Mouse (Mus musculus): ENCODE measurements around the gene Trim46. TPM values are rescaled to one million over a fixed set of nuclear protein-coding genes. Genes with fewer than 3 reads are reported as not detected.
"Not testable (repeated sequence)": the region's sequence is repeated elsewhere in the genome, so short reads cannot be mapped to it uniquely, and the experiment has no call there.

The Trim46 gene
- polyA plus RNA-seq, 1 experiment: 2.1 TPM

DNA sequence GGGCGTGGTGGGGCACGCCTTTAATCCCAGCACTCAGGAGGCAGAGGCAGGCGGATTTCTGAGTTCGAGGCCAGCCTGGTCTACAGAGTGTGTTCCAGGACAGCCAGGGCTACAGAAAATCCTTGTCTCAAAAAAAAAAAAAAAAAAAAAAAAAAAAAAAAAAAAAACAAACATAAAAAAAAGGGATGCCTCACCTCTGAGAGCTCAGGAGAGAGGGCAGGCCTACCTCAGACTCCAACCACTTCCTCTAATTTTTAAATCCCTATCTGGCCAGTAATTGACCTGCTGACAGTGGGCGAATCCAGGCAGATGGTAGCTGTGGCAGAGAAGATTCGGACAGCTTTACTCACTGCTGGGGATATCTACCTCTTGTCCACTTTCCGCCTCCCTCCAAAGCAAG lies 29.7 kb downstream of the Trim46 start:
- DNase-seq (ENCODE audit: low read depth, low spot score): not testable (repeated sequence)
- WGBS: 71% methylated on average over 7 of the region's 7 CpGs

DNA sequence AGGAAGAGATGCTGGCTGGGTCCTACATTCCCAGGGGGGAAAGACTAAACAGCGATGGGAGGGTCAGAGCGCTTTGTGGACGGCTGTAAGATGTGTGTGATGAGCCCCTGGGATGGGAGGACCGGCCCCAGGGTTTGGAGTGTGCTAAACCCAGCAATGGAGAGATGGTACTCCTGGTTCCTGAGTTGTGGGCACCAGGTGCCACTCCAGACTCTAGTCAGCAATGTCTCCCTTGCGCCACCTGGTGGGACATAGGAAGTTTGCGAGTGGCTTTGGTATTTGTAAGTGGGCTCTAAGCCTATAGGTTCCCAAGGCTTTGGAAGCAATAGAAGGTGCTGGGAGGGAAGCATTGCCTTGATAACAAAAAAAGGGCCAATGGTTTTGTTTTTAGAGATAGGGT lies 30.3 kb downstream of the Trim46 start:
- WGBS: under 1% methylated on average over 6 of the region's 6 CpGs
- no peak for DNase-seq (ENCODE audit: low read depth, low spot score)

DNA sequence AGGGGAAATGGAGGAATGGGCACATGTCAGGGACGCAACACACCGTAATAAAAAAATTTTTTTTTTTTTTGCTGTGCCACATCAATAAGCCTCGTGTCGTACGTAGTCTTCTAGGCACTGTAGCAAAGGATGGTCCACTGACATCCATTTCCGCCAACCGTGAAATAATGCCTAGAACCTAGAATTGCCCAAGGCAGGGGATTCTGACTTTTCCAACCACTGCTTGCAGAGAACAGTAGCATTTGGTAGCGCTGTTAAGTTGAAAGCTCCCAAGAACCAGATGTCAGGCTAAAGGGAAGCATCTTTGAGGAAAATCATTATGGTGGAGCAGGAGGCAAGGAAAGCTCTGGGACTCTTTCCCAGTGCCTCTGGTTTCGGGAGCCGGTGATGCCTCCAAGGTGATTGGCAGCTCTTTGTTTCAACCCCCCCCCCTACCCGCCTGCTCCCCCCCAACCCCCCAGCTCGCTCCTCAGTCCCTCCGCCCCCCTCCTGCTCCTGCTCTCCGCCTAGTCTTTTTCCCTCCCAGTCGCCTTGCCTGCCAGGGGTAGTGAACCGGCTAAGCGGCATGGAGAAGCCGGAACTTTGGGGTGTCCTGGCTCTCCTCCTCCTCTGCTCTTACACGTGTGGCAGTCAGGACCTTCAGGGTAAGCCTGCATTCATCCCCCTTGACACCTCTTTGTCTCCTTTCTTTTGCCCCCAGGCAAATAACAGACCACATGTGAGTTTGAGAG lies 31.3 kb downstream of the Trim46 start, which contains the start of gene Thbs3:
Thbs3 (plus strand) TSS at position 500 of the 731 bp plus-strand sequence.
- DNase-seq (ENCODE audit: low read depth, low spot score): no peak
- 3% methylated on average over 19 of the region's 19 CpGs for WGBS

DNA sequence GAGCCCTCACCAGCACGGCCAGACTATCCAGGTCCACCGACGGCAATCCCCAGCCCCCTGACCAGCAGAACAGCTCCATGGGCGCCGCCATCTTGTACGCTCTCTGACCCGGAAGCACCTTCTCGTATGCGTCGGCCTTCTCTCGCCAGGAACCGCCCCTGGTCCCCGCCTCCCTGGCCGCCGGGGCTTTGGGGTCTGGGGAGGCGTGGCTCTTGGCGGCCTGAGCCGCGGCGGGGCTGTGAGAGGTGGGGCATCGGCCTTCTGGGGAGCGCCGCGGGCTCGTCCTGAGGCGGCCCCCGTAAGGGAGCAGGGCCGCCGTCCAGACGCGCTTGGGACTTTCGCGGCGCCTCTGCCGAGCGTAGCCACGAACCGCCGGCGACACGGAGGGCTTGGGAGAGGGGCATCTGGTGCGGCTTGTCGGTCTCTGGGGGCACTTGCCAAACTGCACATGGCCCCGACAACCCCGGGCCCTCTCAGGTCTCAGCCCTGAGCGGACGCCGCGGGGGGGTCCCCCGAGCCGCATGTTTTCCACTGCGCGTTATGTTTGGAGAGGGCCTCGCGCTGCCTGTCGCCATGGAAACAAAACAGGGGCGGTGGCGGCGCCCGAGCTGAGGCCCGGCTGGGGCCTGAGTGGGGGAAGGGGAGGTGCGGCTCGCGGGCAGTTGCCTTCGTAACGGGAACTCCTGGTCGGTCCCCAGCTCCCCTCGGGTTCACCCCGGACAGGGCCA lies 32.1 kb downstream of the Trim46 start:
- 1% methylated on average over 68 of the region's 69 CpGs for WGBS
- DNase-seq (ENCODE audit: low read depth, low spot score): no peak

DNA sequence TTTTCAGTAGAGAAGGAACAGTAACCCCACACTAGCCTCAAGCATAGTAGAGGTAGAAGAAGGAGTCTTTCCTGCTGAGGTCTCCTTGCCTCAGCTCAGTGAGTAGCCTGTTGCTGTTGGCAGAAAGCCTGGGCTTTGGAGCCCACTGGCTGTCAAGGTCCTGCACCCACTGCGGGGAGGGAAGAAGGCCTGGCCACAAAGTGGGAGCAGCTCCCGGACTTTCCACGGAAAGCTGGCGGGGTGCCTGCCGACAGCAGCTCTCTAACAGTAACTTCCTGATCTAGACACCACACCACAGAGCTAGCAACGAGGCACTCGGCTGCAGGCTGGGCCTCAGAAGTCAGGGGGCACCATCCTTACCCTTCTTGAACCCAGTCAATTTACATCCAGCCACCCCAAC lies 35.4 kb downstream of the Trim46 start:
- no peak for DNase-seq (ENCODE audit: low read depth, low spot score)

DNA sequence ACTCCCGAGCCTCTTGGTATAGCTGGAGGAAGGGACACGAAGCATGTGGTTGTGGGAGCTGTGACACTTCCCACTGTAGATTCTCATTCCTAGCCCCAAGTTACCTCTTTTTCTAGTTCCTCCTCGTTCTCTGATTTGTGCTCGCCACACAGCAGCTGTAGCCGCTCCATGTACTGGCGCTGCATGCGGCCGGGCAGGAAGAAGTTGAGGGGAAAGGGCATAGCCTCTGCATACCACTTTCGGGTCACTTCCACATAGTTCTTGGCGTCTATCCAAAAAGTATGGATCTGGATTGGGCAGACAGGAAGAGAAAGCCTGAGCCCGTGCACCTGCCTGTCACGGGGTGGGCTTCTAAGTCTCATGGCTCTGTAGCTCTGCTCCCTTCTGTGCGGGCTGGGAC lies 35.9 kb downstream of the Trim46 start:
- no peak for DNase-seq (ENCODE audit: low read depth, low spot score)
- WGBS: 68% methylated on average over 13 of the region's 13 CpGs

More for the DNA sequence above, 35.4 kb downstream of the Trim46 start:
- 52% methylated on average over 7 of the region's 7 CpGs for WGBS

DNA sequence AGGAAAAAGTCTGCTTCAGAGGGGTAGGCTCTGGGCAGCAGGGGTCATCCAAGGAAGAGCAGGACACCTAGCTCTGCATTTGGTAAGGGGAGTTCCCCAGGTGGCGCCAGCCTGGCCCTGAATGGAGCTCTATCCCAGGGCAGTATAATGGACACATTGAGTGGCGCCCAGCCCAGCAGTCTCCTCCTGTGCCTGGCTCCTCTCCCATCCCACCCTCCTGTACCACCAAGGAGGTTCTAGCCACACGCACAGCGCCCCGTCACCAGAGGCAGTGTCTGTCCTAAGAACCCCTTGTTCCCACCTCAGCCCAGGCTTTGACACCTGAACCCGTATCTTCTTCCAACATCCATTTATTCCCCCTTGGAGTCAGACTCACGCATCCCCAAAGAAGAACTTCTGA lies 36.4 kb downstream of the Trim46 start:
- 93% methylated on average over 7 of the region's 7 CpGs for WGBS
- DNase-seq (ENCODE audit: low read depth, low spot score): no peak

DNA sequence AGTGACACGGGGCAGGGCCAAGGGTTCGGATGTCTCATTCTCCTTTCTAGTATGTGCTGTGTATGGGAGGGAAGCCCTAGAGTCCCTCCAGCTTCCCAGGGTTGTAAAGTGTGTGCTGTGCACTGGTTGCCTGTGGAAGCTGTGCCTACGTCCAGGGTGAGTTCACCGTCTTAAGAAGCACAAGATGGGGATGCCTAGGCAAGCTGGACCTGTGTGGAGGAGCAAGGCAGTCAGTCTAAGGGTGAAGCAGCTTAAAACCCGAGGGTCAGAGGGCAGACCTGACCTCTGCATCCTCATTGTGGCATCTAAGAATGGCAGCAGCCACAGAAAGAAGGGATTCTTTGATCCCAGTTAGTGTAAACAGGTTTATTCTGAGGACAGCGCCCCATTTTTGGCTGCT lies 37.4 kb downstream of the Trim46 start:
- DNase-seq (ENCODE audit: low read depth, low spot score): no peak
- 87% methylated on average over 6 of the region's 6 CpGs for WGBS

DNA sequence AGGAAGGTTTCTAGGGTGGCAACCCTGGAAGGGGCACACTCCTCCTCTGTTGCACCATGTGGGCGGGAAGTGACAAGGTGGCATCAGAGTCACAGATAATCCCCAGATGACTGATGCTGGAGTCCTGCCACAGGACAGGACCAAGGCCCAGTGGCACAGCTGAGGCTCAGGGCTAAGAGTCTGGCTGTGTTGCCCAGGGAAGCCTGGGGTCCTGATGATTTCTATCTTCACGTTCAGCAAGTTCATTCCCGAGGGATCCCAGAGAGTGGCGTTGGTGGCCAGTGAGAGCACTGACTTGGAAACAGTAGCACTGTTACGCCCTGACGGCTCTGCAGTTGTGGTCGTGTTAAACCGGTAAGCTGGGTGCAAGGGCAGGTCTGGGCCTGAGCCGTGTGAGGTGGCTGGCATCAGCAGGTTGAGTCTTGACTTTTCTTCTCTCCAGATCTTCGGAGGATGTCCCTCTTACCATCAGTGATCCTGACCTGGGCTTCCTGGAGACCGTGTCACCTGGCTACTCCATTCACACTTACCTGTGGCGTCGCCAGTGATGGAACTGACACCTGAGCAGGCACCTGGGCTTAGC lies 37.9 kb downstream of the Trim46 start:
- DNase-seq (ENCODE audit: low read depth, low spot score): no peak
- WGBS: 91% methylated on average over 13 of the region's 13 CpGs

DNA sequence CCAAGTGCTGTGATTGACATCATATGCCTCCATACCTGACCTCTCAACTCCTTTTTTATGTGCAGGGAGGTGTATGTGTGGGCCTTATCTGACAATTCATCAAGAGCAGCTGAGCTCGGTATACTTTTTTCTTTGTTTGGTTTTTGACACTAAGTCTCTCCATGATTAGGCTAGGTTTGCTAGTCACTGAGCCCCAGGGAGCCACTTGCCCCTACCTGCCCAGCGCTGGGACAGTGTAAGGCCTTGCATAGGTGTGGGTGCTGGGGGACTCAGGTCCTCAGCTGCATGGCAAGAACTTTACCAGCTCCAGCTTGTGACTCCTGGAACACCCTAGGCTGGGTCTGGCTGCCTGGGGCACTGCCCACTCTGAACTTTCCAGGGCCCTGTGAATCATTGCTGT lies 39.4 kb downstream of the Trim46 start:
- no peak for DNase-seq (ENCODE audit: low read depth, low spot score)
- 64% methylated on average over 2 of the region's 2 CpGs for WGBS

DNA sequence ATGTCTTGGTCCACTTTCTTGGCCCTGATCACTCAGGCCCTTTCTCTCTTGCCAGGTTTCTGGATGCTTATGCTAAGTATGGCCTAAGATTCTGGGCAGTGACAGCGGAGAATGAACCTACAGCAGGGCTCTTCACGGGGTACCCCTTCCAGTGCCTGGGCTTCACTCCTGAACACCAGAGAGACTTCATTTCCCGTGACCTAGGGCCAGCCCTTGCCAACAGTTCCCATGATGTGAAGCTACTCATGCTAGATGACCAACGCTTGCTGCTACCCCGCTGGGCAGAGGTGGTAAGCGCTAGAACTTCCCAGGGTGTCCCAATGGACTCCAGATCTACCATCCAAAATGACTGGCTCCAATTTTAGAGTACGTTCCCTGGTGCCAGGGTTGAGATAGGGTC lies 40.0 kb downstream of the Trim46 start:
- 94% methylated on average over 7 of the region's 7 CpGs for WGBS
- no peak for DNase-seq (ENCODE audit: low read depth, low spot score)

DNA sequence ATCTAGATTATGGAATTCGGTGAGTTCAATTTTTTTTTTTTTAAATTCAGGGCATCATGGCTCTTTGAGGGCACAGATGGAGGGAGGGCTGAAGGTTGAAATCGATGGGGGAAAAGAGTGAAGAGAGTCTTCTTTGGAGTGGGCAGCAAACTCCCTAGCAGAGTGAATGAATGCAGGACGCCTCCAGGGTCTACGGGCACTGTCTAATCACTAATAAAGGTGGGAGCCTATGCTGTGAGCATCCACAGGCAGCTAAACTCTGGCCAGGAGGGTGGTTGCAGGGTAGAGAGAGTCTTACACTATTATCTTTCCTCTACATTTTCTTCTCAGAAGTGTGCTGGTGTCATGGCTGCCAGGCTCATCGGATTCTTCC lies 43.0 kb downstream of the Trim46 start:
- WGBS: 21% methylated on average over 5 of the region's 5 CpGs
- DNase-seq (ENCODE audit: low read depth, low spot score): no peak

DNA sequence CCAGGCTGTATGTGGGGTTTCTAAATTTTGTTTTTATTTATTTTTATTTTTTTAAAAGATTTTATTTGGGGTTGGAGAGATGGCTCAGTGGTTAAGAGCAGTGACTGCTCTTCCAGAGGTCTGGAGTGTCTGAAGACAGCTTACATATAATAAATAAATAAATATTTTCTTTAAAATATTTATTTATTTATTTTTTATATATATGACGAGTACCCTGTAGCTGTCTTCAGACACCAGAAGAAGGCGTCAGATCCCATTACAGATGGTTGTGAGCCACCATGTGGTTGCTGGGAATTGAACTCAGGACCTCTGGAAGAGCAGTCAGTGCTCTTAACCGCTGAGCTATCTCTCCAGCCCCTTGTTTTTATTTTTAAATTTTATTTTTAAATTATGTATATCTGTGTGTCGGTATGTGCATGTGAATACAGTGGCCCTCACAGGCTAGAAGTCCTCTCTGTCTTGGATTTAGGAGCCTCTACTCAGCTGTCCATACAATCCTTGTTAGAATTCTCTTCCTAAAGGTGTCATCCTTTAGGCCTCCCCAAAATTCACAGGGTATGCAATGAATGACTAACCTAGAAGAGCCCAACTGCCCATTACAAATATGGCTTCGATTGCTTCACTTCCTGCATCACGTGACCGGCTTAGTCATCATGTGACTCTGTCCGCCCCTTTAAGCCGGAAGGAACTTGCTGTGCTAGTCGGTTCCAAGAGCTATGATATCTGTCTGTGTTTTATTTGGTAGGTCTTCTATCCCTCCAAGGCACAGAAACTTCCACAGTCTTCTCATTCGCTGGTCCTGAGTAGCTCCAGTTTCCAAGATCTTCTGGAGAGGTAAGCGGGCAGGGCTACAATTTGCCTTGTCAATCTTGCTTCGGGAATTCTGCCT lies 43.6 kb downstream of the Trim46 start, which contains the start of gene Gba:
Gba (plus strand) TSS at position 676 of the 889 bp plus-strand sequence.
- DNase-seq (ENCODE audit: low read depth, low spot score): peak; percentile 83
- 18% methylated on average over 13 of the region's 13 CpGs for WGBS

DNA sequence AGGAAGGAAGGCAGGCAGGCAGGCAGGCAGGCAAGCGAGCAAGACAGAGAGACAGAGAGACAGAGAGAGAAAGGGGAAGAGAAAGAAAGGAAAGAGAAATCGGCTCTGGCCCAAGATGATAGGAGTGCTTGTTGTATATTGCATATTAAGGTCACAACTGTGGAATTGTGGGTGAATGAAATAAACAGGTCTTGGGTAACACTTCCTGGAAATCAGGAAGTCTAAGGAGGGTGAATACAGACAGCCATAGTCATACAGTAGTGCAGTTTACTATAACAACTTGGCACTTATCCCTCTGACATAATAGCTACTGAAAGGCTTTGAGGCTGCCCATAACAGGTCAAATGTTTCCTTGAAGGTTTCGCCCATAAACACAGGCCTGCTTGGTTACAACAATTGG lies 46.3 kb downstream of the Trim46 start:
- DNase-seq (ENCODE audit: low read depth, low spot score): no peak
- 50% methylated on average over 3 of the region's 3 CpGs for WGBS

DNA sequence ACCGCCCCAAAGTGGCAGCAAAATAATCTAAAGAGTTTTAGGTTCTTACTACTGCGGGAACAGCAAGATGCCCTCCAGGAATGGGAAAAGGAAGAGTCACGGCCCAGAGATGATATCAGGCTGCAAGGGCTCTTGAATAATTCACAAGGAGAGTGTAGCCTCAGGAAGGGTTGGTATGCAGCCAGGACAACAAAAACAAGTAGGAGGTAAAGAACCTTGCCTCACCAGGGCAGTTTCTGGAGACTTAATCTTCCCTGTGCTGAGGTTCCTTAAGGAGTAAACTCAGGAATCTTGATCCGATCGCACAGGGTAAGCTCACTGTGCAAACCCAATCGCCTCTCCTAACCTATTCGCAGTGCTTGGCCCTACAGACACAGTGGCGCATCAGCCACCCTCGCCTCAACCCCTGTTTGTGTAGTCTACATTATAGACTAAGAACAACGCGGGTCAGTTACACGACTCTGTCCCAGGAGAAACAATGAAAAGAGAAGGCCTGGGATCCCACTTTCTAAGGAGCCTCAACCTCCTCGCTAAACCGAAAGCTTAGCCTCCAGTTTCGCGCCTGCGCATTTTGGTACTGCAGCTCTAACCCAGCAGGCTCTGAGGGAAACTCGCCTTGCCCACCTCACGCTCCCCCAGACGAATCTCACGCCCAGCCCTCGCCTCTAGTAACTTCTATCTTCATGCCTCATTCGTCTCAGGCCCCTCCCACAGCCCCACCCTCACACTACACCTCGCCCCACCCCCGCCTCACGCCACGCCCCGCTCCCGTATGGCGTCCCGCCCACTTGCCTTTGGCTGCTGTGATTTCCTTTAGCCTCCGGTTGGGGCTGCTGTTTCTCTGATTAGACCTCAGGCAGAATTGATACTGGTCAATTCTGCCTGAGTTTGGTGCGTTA lies 49.9 kb downstream of the Trim46 start:
- peak; percentile 64 for DNase-seq (ENCODE audit: low read depth, low spot score)
- 6% methylated on average over 33 of the region's 33 CpGs for WGBS

DNA sequence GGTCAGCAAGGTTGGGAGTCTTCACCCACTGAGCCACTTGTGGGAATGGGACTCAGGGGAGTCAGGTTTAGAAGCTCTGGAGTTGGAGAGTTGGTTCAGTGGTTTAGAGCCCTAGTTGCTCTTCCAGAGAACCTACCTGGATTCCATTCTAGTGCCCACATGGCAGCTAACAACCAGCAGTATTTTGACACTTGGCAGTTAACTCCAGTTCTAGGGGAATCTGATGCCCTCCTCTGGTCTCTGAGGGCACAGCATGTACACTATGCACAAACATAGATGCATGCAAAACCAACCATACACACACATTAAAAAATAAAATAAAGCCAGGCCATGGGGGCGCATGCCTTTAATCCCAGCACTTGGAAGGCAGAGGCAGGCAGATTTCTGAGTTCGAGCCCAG lies 52.3 kb downstream of the Trim46 start:
- DNase-seq (ENCODE audit: low read depth, low spot score): no peak
- 90% methylated on average over 2 of the region's 2 CpGs for WGBS

DNA sequence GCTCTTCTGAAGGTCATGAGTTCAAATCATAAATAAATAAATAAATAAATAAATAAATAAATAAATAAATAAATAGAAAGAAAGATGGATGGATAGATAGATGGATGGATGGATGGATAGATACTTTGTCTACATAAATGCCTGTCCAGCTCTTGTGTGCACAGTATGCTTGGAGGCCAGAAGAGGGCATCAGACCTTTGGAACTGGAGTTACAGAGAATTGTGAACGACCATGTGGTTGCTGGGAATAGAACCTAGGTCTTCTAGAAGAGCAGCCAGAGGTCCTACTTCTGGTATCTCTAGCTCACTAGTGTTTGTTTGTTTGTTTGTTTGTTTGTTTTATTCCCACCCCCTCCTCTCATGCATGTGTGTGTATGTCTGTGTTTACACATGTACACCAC lies 52.8 kb downstream of the Trim46 start:
- DNase-seq (ENCODE audit: low read depth, low spot score): no peak
- 53% methylated on average over 1 of the region's 1 CpGs for WGBS

DNA sequence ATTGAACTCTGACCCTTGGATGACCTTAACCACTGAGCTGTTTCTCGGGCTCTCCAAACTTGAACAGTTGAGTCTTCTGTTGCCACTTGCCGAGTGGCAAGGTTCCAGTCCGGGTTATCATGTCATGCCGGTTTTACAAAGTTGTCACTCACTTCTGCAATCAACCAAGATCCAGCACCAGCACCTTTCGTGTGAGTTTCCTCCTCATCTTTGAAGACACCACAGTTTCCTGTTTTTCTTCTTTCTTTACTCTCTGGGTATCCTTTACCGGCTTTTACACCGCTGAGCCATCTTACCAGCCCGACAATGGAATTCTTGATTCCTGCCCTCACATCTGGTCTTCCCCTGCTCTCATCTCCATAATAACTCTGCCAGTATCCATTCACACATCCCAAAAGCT lies 55.7 kb downstream of the Trim46 start:
- WGBS: 73% methylated on average over 8 of the region's 8 CpGs
- DNase-seq (ENCODE audit: low read depth, low spot score): no peak

DNA sequence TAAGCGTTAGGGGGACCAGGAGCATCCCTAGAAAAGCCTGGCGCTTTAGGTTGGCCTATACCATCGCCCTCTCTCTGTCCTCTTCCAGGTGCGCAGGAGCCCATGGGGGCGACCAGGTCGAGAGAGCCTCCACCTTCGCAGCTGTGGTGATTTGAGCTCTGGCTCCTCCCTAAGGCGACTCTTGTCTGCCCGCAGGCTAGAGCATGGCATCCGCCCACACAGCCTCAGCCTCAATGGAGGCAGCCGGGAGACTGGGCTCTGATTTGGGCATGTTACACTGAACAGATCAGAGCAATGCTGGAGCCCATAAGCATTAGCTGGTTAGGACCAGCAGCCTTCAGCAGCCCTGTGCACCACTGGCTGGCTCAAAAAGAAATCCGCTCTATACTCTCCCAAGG lies 57.6 kb downstream of the Trim46 start:
- WGBS: 75% methylated on average over 12 of the region's 12 CpGs
- DNase-seq (ENCODE audit: low read depth, low spot score): no peak
